Mouse (Mus musculus) ZHBTc4 (cell line): ENCODE measurements around the gene Vamp2.
A peak's percentile ranks its signal among the peaks of the same experiment; 100 is the strongest.

Source experiments
- DNase-seq: peaks from one replicate; pipeline ENCODE4 v3.0.0-alpha.2; 2011; ENCODE audit warnings: low read depth, low spot score

Vamp2 gene

GRCm38 (mm10) chr11:69099177-69099914, 11.1 kb downstream of the Vamp2 start:
- no peak for DNase-seq

- DNase-seq: peak; percentile 82
Observed at GRCm38 (mm10) chr11:69099915-69100345, 11.6 kb downstream of the Vamp2 start.

- DNase-seq: no peak
Observed at GRCm38 (mm10) chr11:69100639-69101360, 12.5 kb downstream of the Vamp2 start.

GRCm38 (mm10) chr11:69101604-69102402, 13.5 kb downstream of the Vamp2 start:
- DNase-seq: no peak

- DNase-seq: no peak
Observed at GRCm38 (mm10) chr11:69102403-69102725, 14.1 kb downstream of the Vamp2 start.

- DNase-seq: no peak
Observed at GRCm38 (mm10) chr11:69103121-69103520, 14.8 kb downstream of the Vamp2 start.

GRCm38 (mm10) chr11:69103531-69104435, 15.5 kb downstream of the Vamp2 start:
- no peak for DNase-seq

GRCm38 (mm10) chr11:69104487-69104886, 16.2 kb downstream of the Vamp2 start:
- DNase-seq: no peak

- no peak for DNase-seq
Observed at GRCm38 (mm10) chr11:69105227-69105626, 16.9 kb downstream of the Vamp2 start.

GRCm38 (mm10) chr11:69105796-69106195, 17.5 kb downstream of the Vamp2 start:
- DNase-seq: no peak

GRCm38 (mm10) chr11:69106299-69106698, 18.0 kb downstream of the Vamp2 start:
- no peak for DNase-seq

GRCm38 (mm10) chr11:69106842-69107241, 18.6 kb downstream of the Vamp2 start:
- no peak for DNase-seq

- DNase-seq: no peak
Observed at GRCm38 (mm10) chr11:69107676-69108075, 19.4 kb downstream of the Vamp2 start.

GRCm38 (mm10) chr11:69108223-69108622, 19.9 kb downstream of the Vamp2 start:
- no peak for DNase-seq

GRCm38 (mm10) chr11:69109032-69109900, 21.0 kb downstream of the Vamp2 start:
- DNase-seq: no peak

GRCm38 (mm10) chr11:69110319-69111046, 22.2 kb downstream of the Vamp2 start:
- peak; percentile 91 for DNase-seq

GRCm38 (mm10) chr11:69111051-69111810, 22.9 kb downstream of the Vamp2 start:
- no peak for DNase-seq

GRCm38 (mm10) chr11:69111865-69112264, 23.6 kb downstream of the Vamp2 start:
- DNase-seq: no peak

- no peak for DNase-seq
Observed at GRCm38 (mm10) chr11:69114018-69114417, 25.7 kb downstream of the Vamp2 start.
